Mouse (Mus musculus) spleen, adult 18-20 months (tissue): Measurements from ENCODE around the gene Rbms3.

Experiments
- DNase-seq, 2 experiments: peaks; one replicate each; pipeline ENCODE4 v3.0.0; 2022; ENCODE audit warnings: mixed read lengths in 2 of 2

Rbms3 gene

GRCm38 (mm10) chr9:116948211-116948610, 681.5 kb downstream of the Rbms3 start:
- no peak for DNase-seq

DNA sequence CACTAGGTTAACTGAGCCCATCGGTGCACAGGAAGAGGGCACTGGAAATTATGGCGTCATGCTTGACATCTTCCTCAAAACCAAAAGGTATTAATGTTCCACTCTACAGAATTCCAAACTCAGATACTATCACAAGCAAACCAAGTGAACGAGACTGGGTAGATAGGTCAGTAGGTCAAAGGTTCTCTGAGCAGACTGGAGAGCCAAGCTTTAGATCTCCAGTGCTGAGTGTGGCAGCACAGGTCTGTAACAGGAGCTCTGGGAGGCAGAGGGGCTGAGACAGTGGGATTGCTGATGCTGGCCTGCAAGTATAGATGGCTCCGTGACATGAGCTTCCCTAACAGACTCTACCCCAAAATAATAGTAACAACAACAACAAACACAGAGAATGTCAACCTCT, 682.3 kb downstream of the Rbms3 start:
- DNase-seq = no peak

- no peak for DNase-seq
Observed at GRCm38 (mm10) chr9:116946787-116947186, 682.9 kb downstream of the Rbms3 start.

DNA sequence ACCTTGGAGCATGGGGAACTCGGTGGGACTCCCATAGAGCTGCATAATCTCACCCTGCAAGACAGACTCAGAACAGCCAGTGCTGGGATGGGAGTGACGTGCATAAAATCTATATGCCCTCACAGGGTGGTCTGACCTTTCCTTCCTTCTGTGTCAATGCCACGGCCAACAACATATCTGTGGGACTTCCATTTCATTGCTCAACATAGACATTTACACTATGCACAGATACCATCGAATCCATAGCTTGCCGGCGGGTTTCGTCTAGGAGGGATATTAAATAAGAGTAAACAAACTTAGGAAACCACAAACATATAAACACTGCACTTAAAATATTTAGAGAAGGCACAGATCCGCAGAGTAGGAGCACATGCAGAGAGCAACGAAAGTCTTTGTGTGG, 684.0 kb downstream of the Rbms3 start:
- DNase-seq = no peak

- DNase-seq = no peak
Observed at GRCm38 (mm10) chr9:116943902-116944301, 685.8 kb downstream of the Rbms3 start.

DNA sequence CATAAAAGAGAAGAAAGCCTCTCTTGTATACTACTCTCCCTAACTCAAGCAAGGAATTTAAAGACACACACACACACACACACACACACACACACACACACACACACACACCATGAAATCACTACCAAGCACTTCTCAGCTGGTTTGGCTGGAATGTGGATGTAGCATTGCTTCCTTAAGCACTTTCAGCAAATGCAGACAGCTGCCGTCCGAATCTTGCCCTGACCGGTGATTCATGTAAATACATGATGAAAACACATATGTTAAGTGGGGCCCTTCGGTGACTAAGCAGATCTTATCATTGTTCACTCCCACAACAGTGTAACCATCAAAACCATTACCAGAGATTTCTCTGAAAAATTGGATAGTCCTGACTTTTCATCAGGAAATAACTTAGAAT, 688.6 kb downstream of the Rbms3 start:
- no peak for DNase-seq

DNA sequence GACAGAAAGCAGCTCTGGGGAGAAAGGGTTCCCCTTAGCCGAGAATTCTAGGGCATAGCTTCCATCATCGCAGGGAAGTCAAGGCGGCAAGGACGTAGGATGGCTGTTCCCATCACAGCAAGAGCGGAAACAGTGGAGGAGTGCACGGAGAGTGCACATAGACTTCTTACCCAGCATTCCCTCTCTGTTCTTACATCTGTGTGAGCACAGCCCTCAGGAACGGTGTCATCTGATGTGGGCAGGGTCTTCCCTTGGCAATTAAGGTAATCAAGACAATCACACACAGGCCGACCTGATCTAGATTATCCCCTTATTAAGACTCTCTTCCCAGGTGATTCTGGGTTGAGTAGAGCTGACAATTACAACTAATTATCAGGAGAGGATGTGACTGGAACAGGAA, 689.0 kb downstream of the Rbms3 start:
- DNase-seq = no peak

DNA sequence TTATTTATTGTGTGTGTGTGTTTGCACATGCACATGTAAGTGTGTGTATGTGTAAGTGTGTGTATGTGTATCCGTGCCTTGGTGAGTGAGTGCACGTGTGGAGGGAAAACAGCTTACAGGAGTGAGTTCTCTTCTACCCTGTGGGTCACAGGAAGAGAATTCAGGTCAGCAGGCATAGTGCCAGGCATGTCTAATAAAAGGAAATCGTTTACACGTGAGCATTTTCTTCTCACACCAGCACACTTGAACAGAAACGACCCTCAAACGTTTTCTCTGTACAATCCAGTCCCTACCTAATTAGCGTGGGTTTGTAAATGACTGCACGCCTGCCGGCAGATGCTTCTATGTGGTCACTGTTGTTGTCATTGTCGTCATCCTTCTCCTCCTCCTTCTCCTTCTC, 701.4 kb downstream of the Rbms3 start:
- DNase-seq = no peak

DNA sequence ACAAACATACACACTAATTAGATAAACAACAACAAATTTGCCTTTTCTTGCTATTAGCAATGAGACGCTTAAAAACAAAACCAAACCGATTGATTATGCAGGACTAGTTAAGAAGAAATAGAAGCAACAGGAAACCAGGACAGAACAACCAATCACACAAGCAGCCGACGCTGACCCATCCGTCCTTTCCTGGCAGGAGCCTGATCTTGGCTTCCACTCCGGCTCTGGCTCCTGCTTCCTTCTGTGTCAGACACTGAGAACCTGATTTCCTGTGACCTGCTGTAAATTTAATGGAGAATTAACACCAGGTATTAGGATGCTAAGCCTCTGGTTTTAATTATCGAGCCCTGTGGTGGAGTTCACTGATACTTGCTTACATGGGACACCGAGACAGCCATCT, 706.6 kb downstream of the Rbms3 start:
- DNase-seq = no peak

- DNase-seq = no peak
Observed at GRCm38 (mm10) chr9:116922561-116922960, 707.2 kb downstream of the Rbms3 start.

GRCm38 (mm10) chr9:116919441-116920019, 710.2 kb downstream of the Rbms3 start:
- no peak for DNase-seq

DNA sequence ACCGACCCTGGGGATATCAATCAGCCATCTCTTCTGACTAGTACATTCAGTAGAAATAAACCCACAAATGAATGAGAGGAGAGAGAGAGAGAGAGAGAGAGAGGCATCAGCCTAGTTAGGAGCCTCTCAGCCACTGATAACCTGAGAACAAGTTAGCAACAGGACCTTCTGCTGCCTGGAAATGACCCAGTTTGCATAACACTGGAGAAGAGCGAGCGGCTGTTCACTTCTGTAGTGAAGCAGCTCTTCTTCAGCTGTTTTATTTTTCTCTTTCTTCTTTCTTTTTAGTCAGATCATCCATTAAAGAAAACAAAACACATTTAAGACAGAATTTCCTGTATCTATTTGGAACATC, 717.2 kb downstream of the Rbms3 start:
- no peak for DNase-seq

- DNase-seq = no peak
Observed at GRCm38 (mm10) chr9:116911781-116912492, 717.8 kb downstream of the Rbms3 start.

GRCm38 (mm10) chr9:116909511-116909910, 720.2 kb downstream of the Rbms3 start:
- DNase-seq = no peak

DNA sequence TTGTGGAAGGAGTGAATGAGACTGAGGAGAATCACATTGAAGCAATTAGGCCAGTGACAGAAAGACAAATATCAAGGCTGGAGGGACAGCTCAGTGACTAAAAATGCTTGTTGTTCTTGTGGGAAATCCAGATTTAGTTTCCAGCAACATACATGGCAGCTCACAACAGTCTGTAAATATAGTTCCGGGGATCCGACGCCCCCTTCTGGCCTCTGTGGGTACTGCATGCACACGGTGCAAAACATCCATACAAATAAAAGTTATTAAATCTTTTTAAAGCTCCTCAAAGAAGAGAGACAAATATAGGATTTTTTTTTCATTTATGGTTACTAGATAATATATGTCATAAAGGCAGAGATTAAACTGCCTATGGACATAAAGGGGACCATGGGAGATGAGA, 722.8 kb downstream of the Rbms3 start:
- no peak for DNase-seq

DNA sequence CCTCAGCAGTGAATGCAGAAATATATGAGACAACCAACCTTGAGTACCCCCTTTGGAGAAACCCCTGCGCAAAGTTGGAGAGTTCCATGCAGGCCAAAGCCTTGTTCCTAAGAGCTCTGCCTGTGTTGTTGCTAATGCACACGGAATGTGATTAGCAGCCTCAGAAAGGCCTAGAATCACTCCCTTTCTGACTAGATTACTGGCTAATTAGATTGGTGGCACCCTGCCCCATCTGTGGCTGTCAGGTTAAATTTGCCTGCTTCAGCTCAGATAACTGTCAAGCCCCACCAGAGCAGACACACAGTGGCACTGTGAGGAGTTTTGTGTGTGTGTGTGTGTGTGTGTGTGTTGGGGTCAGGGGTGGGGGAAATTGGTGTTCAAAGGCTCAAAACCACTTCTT, 724.1 kb downstream of the Rbms3 start:
- DNase-seq = no peak

DNA sequence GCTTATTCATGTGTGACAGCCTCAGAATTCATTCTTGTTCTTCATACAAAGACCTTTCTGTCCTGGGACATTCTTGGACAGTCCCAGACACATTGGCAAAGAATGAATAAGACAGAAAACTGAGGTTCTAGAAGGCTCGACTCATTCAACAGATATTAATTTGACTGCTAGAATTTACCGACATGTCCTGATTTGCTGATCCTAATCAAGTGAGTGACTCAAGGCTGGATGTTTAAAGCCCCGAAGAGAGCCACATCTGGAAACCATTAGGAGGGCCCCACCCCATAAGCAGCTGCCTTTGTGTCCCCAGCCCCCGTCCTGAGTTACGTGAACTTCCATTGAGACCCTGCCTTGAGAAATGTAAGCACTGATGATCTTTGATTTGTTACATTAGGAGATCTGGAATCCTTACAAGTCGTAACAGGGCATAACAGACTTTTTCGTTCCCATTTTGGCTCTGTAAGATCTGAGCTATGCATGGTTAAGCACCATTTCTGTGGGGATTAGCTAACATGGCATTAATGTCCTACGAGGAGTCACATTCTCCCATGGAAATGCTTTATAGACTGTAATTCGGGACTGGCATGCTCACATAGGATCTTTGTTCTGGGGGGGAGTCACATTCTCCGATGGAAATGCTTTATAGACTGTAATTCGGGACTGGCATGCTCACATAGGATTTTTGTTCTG, 726.3 kb downstream of the Rbms3 start:
- no peak for DNase-seq

- DNase-seq = no peak
Observed at GRCm38 (mm10) chr9:116899403-116899802, 730.3 kb downstream of the Rbms3 start.

- no peak for DNase-seq
Observed at GRCm38 (mm10) chr9:116886973-116887680, 742.6 kb downstream of the Rbms3 start.

DNA sequence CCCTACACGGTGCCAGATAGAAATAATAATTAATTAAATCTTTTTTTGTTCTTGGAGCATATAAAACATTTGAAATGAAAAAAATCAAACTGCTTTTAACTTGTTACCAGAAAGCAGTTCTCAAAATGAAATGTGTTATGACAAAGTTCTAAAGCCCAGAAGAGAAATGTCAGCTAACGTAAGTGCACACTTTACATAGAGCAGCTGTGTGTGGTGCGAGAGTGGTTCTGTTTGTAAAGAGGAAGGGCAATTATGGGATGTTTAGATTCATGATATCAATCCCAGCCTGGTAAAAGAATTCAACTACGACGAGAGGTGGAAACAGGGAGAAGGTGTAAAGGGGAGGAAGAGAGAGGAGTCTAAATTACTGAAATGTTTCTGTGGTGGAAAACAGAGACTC, 744.1 kb downstream of the Rbms3 start:
- no peak for DNase-seq

GRCm38 (mm10) chr9:116880503-116880902, 749.2 kb downstream of the Rbms3 start:
- DNase-seq = no peak

GRCm38 (mm10) chr9:116879600-116880457, 749.9 kb downstream of the Rbms3 start:
- DNase-seq = no peak

DNA sequence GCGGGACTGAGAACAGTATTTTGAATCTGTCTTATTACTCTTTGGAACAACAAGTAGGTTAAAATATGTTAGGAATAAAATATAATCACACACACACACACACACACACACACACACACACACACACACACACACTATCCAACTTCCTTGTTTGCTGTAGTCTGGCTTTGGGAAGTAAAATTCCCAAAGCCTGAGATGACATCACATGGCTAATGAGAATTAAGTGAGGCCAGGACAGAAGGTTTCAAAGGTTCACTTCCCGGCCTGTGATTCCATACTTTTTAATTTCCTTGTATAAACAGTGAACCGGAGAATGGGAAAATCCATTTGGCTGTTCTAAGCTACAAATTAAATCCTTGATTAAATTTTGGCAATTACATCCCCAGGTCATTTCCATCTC, 752.9 kb downstream of the Rbms3 start:
- no peak for DNase-seq
